Mouse (Mus musculus) forebrain, postnatal 0 days (tissue): ENCODE measurements around the gene Adamts14. TPM values are rescaled to one million over a fixed set of nuclear protein-coding genes. Genes with fewer than 3 reads are reported as not detected.
A peak's percentile ranks its signal among the peaks of the same experiment; 100 is the strongest.

Experiments used
- ATAC-seq: fragments of 200-750 bp; cut with Nextera tagmentation; 2 replicates; pipeline ENCODE4 v1.8.0; 2017; ENCODE audit warnings: mild to moderate bottlenecking, moderate library complexity
- DNase-seq: peaks from one replicate; pipeline ENCODE4 v3.0.0-alpha.2; 2015
- H3K27ac ChIP-seq: fragments of 300-500 bp; sonication (generic); 2 replicates; pipeline ENCODE4 v1.5.1; 2014; ENCODE audit warnings: low read depth, mild to moderate bottlenecking, antibody characterized with exemption, low read length, moderate library complexity, mixed read lengths
- H3K27me3 ChIP-seq: fragments of 300-500 bp; sonication (generic); 2 replicates; pipeline ENCODE4 v1.6.1; 2014; ENCODE audit warnings: mild to moderate bottlenecking, low read length, mixed read lengths; ENCODE audit not compliant: insufficient read depth
- H3K36me3 ChIP-seq: fragments of 300-500 bp; sonication (generic); 2 replicates; pipeline ENCODE4 v1.6.1; 2014; ENCODE audit warnings: mild to moderate bottlenecking, moderate library complexity; ENCODE audit not compliant: insufficient read depth
- H3K4me1 ChIP-seq: fragments of 300-500 bp; sonication (generic); 2 replicates; pipeline ENCODE4 v1.6.1; 2014; ENCODE audit warnings: antibody characterized with exemption; ENCODE audit not compliant: insufficient read depth
- H3K4me2 ChIP-seq: fragments of 300-500 bp; sonication (generic); 2 replicates; pipeline ENCODE4 v1.6.1; 2014; ENCODE audit warnings: low read depth, mild to moderate bottlenecking, moderate library complexity
- H3K4me3 ChIP-seq: fragments of 300-500 bp; sonication (generic); 2 replicates; pipeline ENCODE4 v1.5.1; 2014; ENCODE audit warnings: low read depth, low read length, mixed read lengths
- H3K9ac ChIP-seq: fragments of 300-500 bp; sonication (generic); 2 replicates; pipeline ENCODE4 v1.6.1; 2014; ENCODE audit warnings: mild to moderate bottlenecking
- H3K9me3 ChIP-seq: fragments of 300-500 bp; sonication (generic); 2 replicates; pipeline ENCODE4 v1.6.1; 2016; ENCODE audit warnings: low read length
- CTCF ChIP-seq: sonication (generic); IDR thresholded peaks from 2 replicates; pipeline ENCODE4 v1.5.1; 2016; ENCODE audit warnings: antibody characterized with exemption, control low read depth, low read depth
- WGBS: fragments of 180-500 bp; shearing (Covaris S2); extraction: QIAGEN DNeasy Blood & Tissue Kit; methylation state at CpG from one replicate; pipeline ENCODE4 v1.1.7; 2014; 5-methylcytosine and 5-hydroxymethylcytosine counted together
- polyA plus RNA-seq: library from polyadenylated mRNA; unstranded; fragments of >200 nt; fragmentation: Nextera tagmentation; extraction: Ambion mirVana; gene quantifications from 2 replicates; pipeline ENCODE4 v1.2.1, GENCODE M21; 2015
- total RNA-seq: library from RNA; depleted of rRNA; stranded (reverse); fragments of >200 nt; gene quantifications from 2 replicates; pipeline ENCODE4 v1.2.3, GENCODE M21; 2014; rRNA removed

Adamts14 gene
- total and polyA plus RNA-seq, 2 experiments from 2014 or later, result 0.22 to 1.0 TPM

DNA sequence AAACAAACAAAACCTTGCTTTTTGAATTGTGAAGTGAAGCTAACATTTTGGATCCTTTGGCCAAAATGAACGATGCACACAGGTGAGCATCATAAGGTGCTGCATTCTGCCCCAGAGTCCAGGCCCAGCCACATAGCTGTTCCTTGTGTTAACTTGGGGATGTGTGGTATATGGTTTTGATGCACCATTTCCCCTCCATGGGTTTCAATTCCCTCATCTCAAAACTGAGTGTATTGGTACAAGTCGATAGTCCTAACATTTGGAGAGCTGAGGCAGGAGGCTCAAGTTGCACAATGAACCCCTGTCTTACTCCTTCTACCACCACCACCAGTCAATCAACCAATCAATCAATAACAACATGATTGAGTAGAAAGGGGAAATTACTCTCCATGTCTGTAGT lies 116.8 kb downstream of the Adamts14 start:
- no peak for ATAC-seq
- Histone ChIP-seq H3K27me3 (no peaks in the 10 kb centered on the region), H3K27ac (no peak overlapping the region), H3K4me2 (no peak overlapping the region), H3K9me3 (no peaks in the 10 kb centered on the region), H3K9ac (no peak overlapping the region), H3K4me3 (no peak overlapping the region), H3K36me3 (no peaks in the 10 kb centered on the region), H3K4me1 (no peaks in the 10 kb centered on the region)
- DNase-seq, result no peak
- TF ChIP-seq CTCF, result no peak
- 92% methylated on average over 2 of the region's 2 CpGs for WGBS

DNA sequence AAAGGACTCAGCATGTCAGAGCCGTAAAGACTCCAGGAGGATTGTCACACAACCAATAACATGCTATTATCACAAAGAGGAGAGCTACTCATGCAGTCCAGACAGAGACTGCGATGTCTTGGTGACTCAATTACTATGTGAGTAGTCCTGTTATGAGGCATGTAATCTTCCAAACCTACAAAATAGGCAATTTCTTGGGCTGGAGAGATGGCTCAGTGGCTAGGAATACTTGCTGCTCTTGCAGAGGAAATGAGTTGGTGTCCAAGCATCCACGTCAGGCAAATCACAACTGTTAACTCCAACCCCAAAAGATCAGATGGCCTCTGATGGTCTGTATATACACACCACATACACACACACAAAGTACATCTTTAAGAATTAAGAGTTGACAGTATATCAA lies 117.6 kb downstream of the Adamts14 start:
- DNase-seq, result no peak
- H3K4me3 ChIP-seq, result no peak overlapping the region
- H3K4me1 ChIP-seq, result no peaks in the 10 kb centered on the region
- H3K36me3 ChIP-seq, result no peaks in the 10 kb centered on the region
- H3K9me3 ChIP-seq, result no peaks in the 10 kb centered on the region
- 89% methylated on average over 3 of the region's 3 CpGs for WGBS
- H3K9ac ChIP-seq, result no peak overlapping the region
- no peak for TF ChIP-seq CTCF
- no peak overlapping the region for H3K4me2 ChIP-seq
- no peaks in the 10 kb centered on the region for H3K27me3 ChIP-seq
- no peak for ATAC-seq
- H3K27ac ChIP-seq, result no peak overlapping the region

DNA sequence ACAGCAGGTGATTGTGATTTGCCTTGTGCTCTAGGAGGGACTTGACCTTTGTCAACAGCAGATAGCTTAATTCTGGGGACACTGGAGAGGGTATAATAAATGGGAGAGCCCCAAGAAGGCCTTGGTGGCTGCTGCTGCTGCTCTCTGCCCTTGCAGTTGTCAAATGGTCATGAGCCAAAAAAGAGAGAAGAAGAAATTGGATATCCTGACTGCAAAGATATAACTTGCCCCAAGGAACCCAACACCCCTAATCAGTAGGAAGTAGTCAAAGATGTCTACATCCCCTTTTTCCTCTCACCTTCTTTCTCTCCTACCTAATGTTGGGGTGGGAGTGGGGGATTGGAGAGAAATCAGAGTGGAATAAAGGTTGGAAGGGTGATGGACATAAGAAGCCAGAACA lies 121.1 kb downstream of the Adamts14 start:
- Histone ChIP-seq H3K4me1 (no peaks in the 10 kb centered on the region), H3K27me3 (no peaks in the 10 kb centered on the region), H3K9me3 (no peaks in the 10 kb centered on the region), H3K36me3 (no peaks in the 10 kb centered on the region), H3K4me3 (no peak overlapping the region), H3K9ac (no peak overlapping the region), H3K4me2 (no peak overlapping the region), H3K27ac (no peak overlapping the region)
- DNase-seq (no peak), ATAC-seq (no peak)
- no peak for TF ChIP-seq CTCF

DNA sequence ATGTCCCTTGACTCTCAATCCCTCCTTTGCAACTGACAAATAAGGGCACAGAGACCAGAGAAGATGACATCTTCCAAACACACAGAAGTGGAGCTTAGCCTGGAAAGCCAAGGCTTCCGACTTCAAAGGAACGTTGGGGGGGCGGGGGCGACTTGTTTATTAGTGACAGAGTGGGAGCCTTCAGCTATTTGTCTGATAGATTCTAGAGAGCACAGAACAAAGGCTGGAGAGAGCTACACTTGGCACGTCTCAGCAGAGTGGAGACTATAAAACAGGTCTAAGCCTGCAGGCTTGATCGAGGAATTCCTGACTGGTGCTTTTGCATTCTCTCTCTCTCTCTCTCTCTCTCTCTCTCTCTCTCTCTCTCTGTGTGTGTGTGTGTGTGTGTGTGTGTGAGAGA lies 122.6 kb downstream of the Adamts14 start:
- H3K4me2 ChIP-seq, result no peak overlapping the region

DNA sequence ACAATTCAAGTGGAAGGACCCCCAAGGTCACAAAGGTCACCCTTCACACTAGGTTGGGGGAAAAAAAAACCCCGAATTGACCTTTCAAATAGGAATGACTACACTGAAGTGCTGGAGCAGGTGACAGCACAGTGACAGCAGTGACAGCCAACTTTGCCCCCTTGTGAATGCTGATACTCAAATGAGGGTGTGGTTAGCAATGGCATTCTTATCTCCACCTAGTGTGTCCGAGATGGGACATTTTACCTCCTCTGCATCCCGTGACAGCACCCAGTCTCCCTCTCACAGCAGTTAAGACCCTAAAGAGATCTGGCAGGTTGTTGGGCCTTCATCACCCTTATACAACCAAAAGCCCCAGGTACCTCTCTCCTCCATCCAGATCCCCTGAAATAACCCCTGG lies 123.8 kb downstream of the Adamts14 start:
- no peak overlapping the region for H3K4me3 ChIP-seq
- no peak for DNase-seq
- no peak overlapping the region for H3K27ac ChIP-seq
- H3K4me1 ChIP-seq, result no peaks in the 10 kb centered on the region
- H3K9ac ChIP-seq, result no peak overlapping the region
- no peaks in the 10 kb centered on the region for H3K9me3 ChIP-seq
- H3K27me3 ChIP-seq, result no peaks in the 10 kb centered on the region
- ATAC-seq, result no peak
- no peaks in the 10 kb centered on the region for H3K36me3 ChIP-seq
- no peak overlapping the region for H3K4me2 ChIP-seq
- WGBS, result 89% methylated on average over 3 of the region's 3 CpGs
- no peak for TF ChIP-seq CTCF

More for the DNA sequence above, 122.6 kb downstream of the Adamts14 start:
- TF ChIP-seq CTCF, result no peak
- no peaks in the 10 kb centered on the region for H3K27me3 ChIP-seq
- WGBS, result 40% methylated on average over 6 of the region's 6 CpGs
- H3K36me3 ChIP-seq, result no peaks in the 10 kb centered on the region
- ATAC-seq (no peak), DNase-seq (no peak)
- H3K4me3 ChIP-seq, result no peak overlapping the region
- no peak overlapping the region for H3K27ac ChIP-seq
- H3K9ac ChIP-seq, result no peak overlapping the region
- H3K4me1 ChIP-seq, result no peaks in the 10 kb centered on the region
- H3K9me3 ChIP-seq, result no peaks in the 10 kb centered on the region

DNA sequence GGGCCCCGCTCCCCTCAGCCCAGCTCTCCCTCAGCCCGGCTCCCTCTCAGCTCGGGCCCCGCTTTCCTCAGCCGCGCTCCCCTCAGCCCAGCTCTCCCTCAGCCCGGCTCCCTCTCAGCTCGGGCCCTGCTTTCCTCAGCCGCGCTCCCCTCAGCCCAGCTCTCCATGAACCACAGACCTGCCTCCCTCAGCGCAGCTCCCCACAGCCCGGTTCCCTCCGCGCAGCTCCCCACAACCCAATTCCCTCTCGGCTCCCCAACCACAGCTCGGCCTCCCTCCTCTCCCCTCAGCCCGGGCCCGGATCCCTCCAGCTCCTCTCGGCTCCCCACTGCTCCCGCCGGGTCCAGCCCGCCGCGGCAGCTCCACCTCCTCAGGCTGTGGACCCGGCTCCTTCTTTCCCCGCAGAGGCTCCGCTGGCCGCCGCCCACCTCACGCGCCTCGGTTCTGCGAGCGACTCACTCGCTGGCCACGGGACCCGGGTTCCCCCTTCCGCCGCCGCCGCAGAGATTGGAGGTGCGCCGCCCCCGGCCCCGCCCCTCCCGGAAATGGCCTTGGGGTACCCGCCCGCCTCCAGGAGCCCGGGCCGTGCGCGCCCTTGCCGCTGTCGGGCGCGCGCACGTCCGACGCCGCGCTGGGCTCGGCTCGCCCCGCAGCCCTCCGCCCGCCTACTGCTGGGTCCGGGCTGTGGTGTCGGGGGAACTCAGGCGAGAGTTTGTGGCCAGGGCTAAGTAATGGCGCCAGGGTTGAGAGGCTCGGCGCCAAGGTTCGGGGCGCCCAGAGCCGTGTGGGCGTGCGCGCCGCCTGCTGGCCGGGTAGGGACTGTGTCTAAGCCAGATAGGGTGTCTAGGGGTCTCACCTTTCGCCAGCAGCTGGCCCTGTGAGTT lies 125.8 kb downstream of the Adamts14 start, which contains the start of gene Sgpl1:
Gene Sgpl1, minus strand, starts transcription at position 547 of the 884 bp plus-strand sequence.
- peak; percentile 83 for TF ChIP-seq CTCF
- DNase-seq, result peak; percentile 95
- H3K4me1 ChIP-seq, result no peaks in the 10 kb centered on the region
- peak within 1 kb of the TSS; percentile 78 for H3K9ac ChIP-seq
- H3K9me3 ChIP-seq, result no peaks in the 10 kb centered on the region
- H3K4me3 ChIP-seq, result peak within 1 kb of the TSS; percentile 79
- peak within 1 kb of the TSS; percentile 94 for H3K27ac ChIP-seq
- no peaks in the 10 kb centered on the region for H3K27me3 ChIP-seq
- H3K36me3 ChIP-seq, result no peaks in the 10 kb centered on the region
- 1% methylated on average over 79 of the region's 82 CpGs for WGBS
- peak; percentile 90 for ATAC-seq
- H3K4me2 ChIP-seq, result peak within 1 kb of the TSS; percentile 82

Other genes starting within 250 kb of the Adamts14 start
- gene Pcbd1, start 184.1 kb downstream of the Adamts14 start, total RNA-seq, result 13.6 and 15.3 TPM in 2 replicates
- gene Pcbd1, start 184.1 kb downstream of the Adamts14 start, polyA plus RNA-seq, result 29.7 and 47.8 TPM in 2 replicates
- gene Sgpl1, start 125.7 kb downstream of the Adamts14 start, total RNA-seq, result 40.6 and 50.6 TPM in 2 replicates
- gene Sgpl1, start 125.7 kb downstream of the Adamts14 start, polyA plus RNA-seq, result 28.0 and 31.9 TPM in 2 replicates
- gene Tbata, start 101.5 kb downstream of the Adamts14 start, total RNA-seq, result 0.62 and 1.2 TPM in 2 replicates
- gene Tbata, start 101.5 kb downstream of the Adamts14 start, polyA plus RNA-seq, result 2.9 and 4.7 TPM in 2 replicates
- not detected in 2 replicates for gene Prf1, start 24.4 kb upstream of the Adamts14 start, total RNA-seq
- gene Prf1, start 24.4 kb upstream of the Adamts14 start, polyA plus RNA-seq, result not detected in 2 replicates
- gene Pald1, start 110.1 kb upstream of the Adamts14 start, total RNA-seq, result 20.2 and 23.7 TPM in 2 replicates
- gene Pald1, start 110.1 kb upstream of the Adamts14 start, polyA plus RNA-seq, result 12.4 and 14.4 TPM in 2 replicates
- gene Nodal, start 144.5 kb upstream of the Adamts14 start, total RNA-seq, result 0.54 TPM in 1 of 2 replicates, not detected in the other
- 0.13 and 0.16 TPM in 2 replicates for gene Nodal, start 144.5 kb upstream of the Adamts14 start, polyA plus RNA-seq
- 14.6 and 18.6 TPM in 2 replicates for gene Eif4ebp2, start 179.2 kb upstream of the Adamts14 start, total RNA-seq
- gene Eif4ebp2, start 179.2 kb upstream of the Adamts14 start, polyA plus RNA-seq, result 42.3 and 49.1 TPM in 2 replicates
- 16.8 and 19.5 TPM in 2 replicates for gene Lrrc20, start 202.4 kb upstream of the Adamts14 start, total RNA-seq
- gene Lrrc20, start 202.4 kb upstream of the Adamts14 start, polyA plus RNA-seq, result 15.9 and 16.0 TPM in 2 replicates